Mouse (Mus musculus) kidney, postnatal 0 days (tissue): ENCODE results near the gene Ifnb1. TPM values are rescaled to one million over a fixed set of nuclear protein-coding genes. Genes with fewer than 3 reads are reported as not detected.
"Not testable (repeated sequence)": the region's sequence is repeated elsewhere in the genome, so short reads cannot be mapped to it uniquely, and the experiment has no call there.

Source experiments
- ATAC-seq: fragments of 200-750 bp; cut with Nextera tagmentation; replicated peaks from 2 replicates; pipeline ENCODE4 v1.8.0; 2017; ENCODE audit warnings: low read depth, moderate number of reproducible peaks, moderate TSS enrichment, moderate library complexity; ENCODE audit not compliant: low FRiP score
- DNase-seq: peaks from one replicate; pipeline ENCODE4 v3.0.0-alpha.2; 2016; ENCODE audit warnings: low spot score
- H3K27ac ChIP-seq: fragments of 300-500 bp; sonication (generic); 2 replicates; pipeline ENCODE4 v1.5.1; 2014; ENCODE audit warnings: mild to moderate bottlenecking
- H3K27me3 ChIP-seq: fragments of 300-500 bp; sonication (generic); 2 replicates; pipeline ENCODE4 v1.6.1; 2014; ENCODE audit warnings: low read length, mixed read lengths; ENCODE audit not compliant: insufficient read depth
- H3K36me3 ChIP-seq: fragments of 300-500 bp; sonication (generic); 2 replicates; pipeline ENCODE4 v1.6.1; 2014; ENCODE audit warnings: low read length, mixed read lengths; ENCODE audit not compliant: insufficient read depth
- H3K4me1 ChIP-seq: fragments of 300-500 bp; sonication (generic); replicated peaks from 2 replicates; pipeline ENCODE4 v1.6.1; 2014; ENCODE audit warnings: antibody characterized with exemption, low read length, mixed read lengths; ENCODE audit not compliant: insufficient read depth
- H3K4me2 ChIP-seq: fragments of 300-500 bp; sonication (generic); 2 replicates; pipeline ENCODE4 v1.6.1; 2014; ENCODE audit warnings: mild to moderate bottlenecking, low read length, moderate library complexity, mixed read lengths
- H3K4me3 ChIP-seq: fragments of 300-500 bp; sonication (generic); replicated peaks from 2 replicates; pipeline ENCODE4 v1.5.1; 2014; ENCODE audit warnings: low read depth, low read length
- H3K9ac ChIP-seq: fragments of 300-500 bp; sonication (generic); 2 replicates; pipeline ENCODE4 v1.6.1; 2014; ENCODE audit warnings: low read depth, low read length
- H3K9me3 ChIP-seq: fragments of 300-500 bp; sonication (generic); replicated peaks from 2 replicates; pipeline ENCODE4 v1.6.1; 2016; ENCODE audit warnings: low read length, inconsistent platforms, mixed read lengths
- CTCF ChIP-seq: IDR thresholded peaks from 2 replicates; pipeline ENCODE4 v1.5.1; 2016; ENCODE audit warnings: antibody characterized with exemption, low read depth, mild to moderate bottlenecking, moderate library complexity
- WGBS: fragments of 180-500 bp; shearing (Covaris S2); extraction: QIAGEN DNeasy Blood & Tissue Kit; methylation state at CpG from one replicate; pipeline ENCODE4 v1.1.7; 2014; 5-methylcytosine and 5-hydroxymethylcytosine counted together
- polyA plus RNA-seq: library from polyadenylated mRNA; unstranded; fragments of >200 nt; fragmentation: Nextera tagmentation; extraction: Ambion mirVana; gene quantifications from 2 replicates; pipeline ENCODE4 v1.2.1, GENCODE M21; 2015

The Ifnb1 gene
- polyA plus RNA-seq = not detected in 2 replicates

GRCm38 (mm10) chr4:88522674-88523073, at the start of gene Ifnb1:
Ifnb1 (minus strand) TSS chr4:88522774.
- 92% methylated on average over 4 of the region's 4 CpGs for WGBS
- H3K4me2 ChIP-seq = no peak within 1 kb of the TSS
- no peaks in the 10 kb centered on the region for H3K4me1 ChIP-seq
- no peak for ATAC-seq
- H3K27ac ChIP-seq = no peak within 1 kb of the TSS
- no peak for DNase-seq
- no peaks in the 10 kb centered on the region for H3K27me3 ChIP-seq
- no peaks in the 10 kb centered on the region for H3K9me3 ChIP-seq
- H3K9ac ChIP-seq = no peak within 1 kb of the TSS
- TF ChIP-seq CTCF = no peak
- no peak within 1 kb of the TSS for H3K4me3 ChIP-seq
- H3K36me3 ChIP-seq = no peaks in the 10 kb centered on the region

GRCm38 (mm10) chr4:88571698-88572097, 49.1 kb upstream of the Ifnb1 start, which contains the start of gene Ifna14:
Ifna14 (minus strand) TSS chr4:88571798.
- no peaks in the 10 kb centered on the region for H3K36me3 ChIP-seq
- no peak for TF ChIP-seq CTCF
- DNase-seq = no peak

GRCm38 (mm10) chr4:88561791-88562190, 39.2 kb upstream of the Ifnb1 start:
- H3K9ac ChIP-seq = no peak overlapping the region
- 92% methylated on average over 1 of the region's 1 CpGs for WGBS
- no peaks in the 10 kb centered on the region for H3K9me3 ChIP-seq
- no peak overlapping the region for H3K27ac ChIP-seq
- no peaks in the 10 kb centered on the region for H3K27me3 ChIP-seq
- H3K4me2 ChIP-seq = no peak overlapping the region
- no peaks in the 10 kb centered on the region for H3K4me1 ChIP-seq
- TF ChIP-seq CTCF = no peak
- no peak overlapping the region for H3K4me3 ChIP-seq
- no peak for DNase-seq
- ATAC-seq = no peak
- no peaks in the 10 kb centered on the region for H3K36me3 ChIP-seq

More at GRCm38 (mm10) chr4:88571698-88572097, 49.1 kb upstream of the Ifnb1 start, which contains the start of gene Ifna14:
- Histone ChIP-seq H3K4me1 (no peaks in the 10 kb centered on the region), H3K27ac (no peak within 1 kb of the TSS), H3K9ac (no peak within 1 kb of the TSS), H3K4me2 (no peak within 1 kb of the TSS), H3K4me3 (no peak within 1 kb of the TSS), H3K27me3 (no peaks in the 10 kb centered on the region), H3K9me3 (no peaks in the 10 kb centered on the region)
- ATAC-seq = no peak
- WGBS = 71% methylated on average over 1 of the region's 1 CpGs

- H3K36me3 ChIP-seq, H3K4me2 ChIP-seq, H3K9me3 ChIP-seq, H3K27ac ChIP-seq, H3K9ac ChIP-seq, DNase-seq, ATAC-seq, H3K27me3 ChIP-seq, H3K4me3 ChIP-seq, H3K4me1 ChIP-seq: not testable (repeated sequence)
Measured at GRCm38 (mm10) chr4:88558145-88558544, 35.6 kb upstream of the Ifnb1 start, which contains the start of gene Ifna15. Ifna15 (minus strand) TSS chr4:88558245.

GRCm38 (mm10) chr4:88550161-88550945, 27.8 kb upstream of the Ifnb1 start:
- WGBS = 27% methylated on average over 22 of the region's 22 CpGs

GRCm38 (mm10) chr4:88547986-88548385, 25.4 kb upstream of the Ifnb1 start:
- WGBS = 84% methylated on average over 1 of the region's 1 CpGs
- H3K27me3 ChIP-seq = no peaks in the 10 kb centered on the region
- H3K36me3 ChIP-seq = no peaks in the 10 kb centered on the region
- no peaks in the 10 kb centered on the region for H3K9me3 ChIP-seq
- H3K4me1 ChIP-seq = no peaks in the 10 kb centered on the region
- no peak overlapping the region for H3K9ac ChIP-seq
- no peak overlapping the region for H3K4me3 ChIP-seq
- DNase-seq (no peak), ATAC-seq (no peak)
- H3K4me2 ChIP-seq = no peak overlapping the region
- TF ChIP-seq CTCF = no peak
- H3K27ac ChIP-seq = no peak overlapping the region

More at GRCm38 (mm10) chr4:88550161-88550945, 27.8 kb upstream of the Ifnb1 start:
- peak overlapping the region; percentile 40 for H3K4me3 ChIP-seq
- ATAC-seq = peak; percentile 87
- TF ChIP-seq CTCF = peak; percentile 85
- H3K27ac ChIP-seq = no peak overlapping the region
- no peaks in the 10 kb centered on the region for H3K27me3 ChIP-seq
- no peak overlapping the region for H3K9ac ChIP-seq
- peak overlapping the region; percentile 75 for H3K4me2 ChIP-seq
- H3K36me3 ChIP-seq = no peaks in the 10 kb centered on the region
- H3K9me3 ChIP-seq = no peaks in the 10 kb centered on the region
- H3K4me1 ChIP-seq = no peaks in the 10 kb centered on the region
- DNase-seq = peak; percentile 92
